Mouse (Mus musculus): ENCODE data around the gene Olfml2a. TPM values are rescaled to one million over a fixed set of nuclear protein-coding genes. Genes with fewer than 3 reads are reported as not detected.

Olfml2a gene
- 6.8 and 8.4 TPM in 2 replicates for polyA plus RNA-seq (2016; fragmentation: Nextera tagmentation; extraction: Ambion mirVana)

- Histone ChIP-seq H3K4me1 (replicated peaks) (peaks cover 30% of the 10 kb centered on the region), H3K36me3 (no peaks in the 10 kb centered on the region), H3K4me2 (peak within 1 kb of the TSS; percentile 83), H3K27me3 (replicated peaks) (peaks cover 9% of the 10 kb centered on the region), H3K9ac (peak within 1 kb of the TSS; percentile 61), H3K27ac (ENCODE audit: poor library complexity, severe bottlenecking) (no peak within 1 kb of the TSS), H3K4me3 (peak within 1 kb of the TSS; percentile 52), H3K9me3 (replicated peaks) (no peaks in the 10 kb centered on the region)
- peak; percentile 80 for ATAC-seq (ENCODE audit: insufficient number of reproducible peaks, low FRiP score)
- WGBS = 5% methylated on average over 30 of the region's 32 CpGs
Measured at GRCm38 (mm10) chr2:38931851-38932667, at the start of gene Olfml2a. Gene Olfml2a, plus strand, starts transcription at chr2:38931978.

- Histone ChIP-seq H3K4me2 (no peak overlapping the region), H3K9ac (no peak overlapping the region), H3K4me1 (replicated peaks) (peaks cover 9% of the 10 kb centered on the region), H3K27me3 (replicated peaks) (no peaks in the 10 kb centered on the region), H3K4me3 (no peak overlapping the region), H3K9me3 (replicated peaks) (no peaks in the 10 kb centered on the region), H3K36me3 (peaks cover 3% of the 10 kb centered on the region; the same call in 1 of the 2 replicates), H3K27ac (ENCODE audit: poor library complexity, severe bottlenecking) (no peak overlapping the region)
- no peak for ATAC-seq (ENCODE audit: insufficient number of reproducible peaks, low FRiP score)
Measured at GRCm38 (mm10) chr2:38902866-38903265, 28.9 kb upstream of the Olfml2a start.

- 77% methylated on average over 1 of the region's 1 CpGs for WGBS
- no peak overlapping the region for H3K4me3 ChIP-seq
- H3K9me3 ChIP-seq (replicated peaks) = no peaks in the 10 kb centered on the region
- no peak overlapping the region for H3K9ac ChIP-seq
- no peak for ATAC-seq (ENCODE audit: insufficient number of reproducible peaks, low FRiP score)
- H3K4me2 ChIP-seq = no peak overlapping the region
- H3K4me1 ChIP-seq (replicated peaks) = no peaks in the 10 kb centered on the region
- H3K27me3 ChIP-seq (replicated peaks) = no peaks in the 10 kb centered on the region
- no peak overlapping the region for H3K27ac ChIP-seq (ENCODE audit: poor library complexity, severe bottlenecking)
- H3K36me3 ChIP-seq = peaks cover 3% of the 10 kb centered on the region; the same call in 1 of the 2 replicates
Measured at GRCm38 (mm10) chr2:38904290-38904689, 27.5 kb upstream of the Olfml2a start.

GRCm38 (mm10) chr2:38906097-38906496 lies 25.7 kb upstream of the Olfml2a start:
- Histone ChIP-seq H3K4me1 (replicated peaks) (no peaks in the 10 kb centered on the region), H3K4me2 (no peak overlapping the region), H3K4me3 (no peak overlapping the region), H3K9ac (no peak overlapping the region), H3K36me3 (peaks cover 3% of the 10 kb centered on the region; the same call in 1 of the 2 replicates), H3K27ac (ENCODE audit: poor library complexity, severe bottlenecking) (no peak overlapping the region), H3K27me3 (replicated peaks) (no peaks in the 10 kb centered on the region), H3K9me3 (replicated peaks) (no peaks in the 10 kb centered on the region)
- ATAC-seq (ENCODE audit: insufficient number of reproducible peaks, low FRiP score) = no peak
- WGBS = 53% methylated on average over 5 of the region's 5 CpGs

GRCm38 (mm10) chr2:38908604-38909003 lies 23.2 kb upstream of the Olfml2a start:
- H3K4me2 ChIP-seq = no peak overlapping the region
- WGBS = 47% methylated on average over 1 of the region's 1 CpGs
- H3K4me3 ChIP-seq = no peak overlapping the region
- no peak for ATAC-seq (ENCODE audit: insufficient number of reproducible peaks, low FRiP score)
- H3K36me3 ChIP-seq = no peaks in the 10 kb centered on the region; the same call in 1 of the 2 replicates
- H3K27ac ChIP-seq (ENCODE audit: poor library complexity, severe bottlenecking) = no peak overlapping the region
- no peaks in the 10 kb centered on the region for H3K9me3 ChIP-seq (replicated peaks)
- no peak overlapping the region for H3K9ac ChIP-seq
- no peaks in the 10 kb centered on the region for H3K4me1 ChIP-seq (replicated peaks)
- no peaks in the 10 kb centered on the region for H3K27me3 ChIP-seq (replicated peaks)

GRCm38 (mm10) chr2:38914517-38914916 lies 17.3 kb upstream of the Olfml2a start:
- no peaks in the 10 kb centered on the region for H3K4me1 ChIP-seq (replicated peaks)
- H3K4me3 ChIP-seq = no peak overlapping the region
- H3K27ac ChIP-seq (ENCODE audit: poor library complexity, severe bottlenecking) = no peak overlapping the region
- no peak overlapping the region for H3K4me2 ChIP-seq
- ATAC-seq (ENCODE audit: insufficient number of reproducible peaks, low FRiP score) = no peak
- no peaks in the 10 kb centered on the region for H3K36me3 ChIP-seq
- H3K9me3 ChIP-seq (replicated peaks) = no peaks in the 10 kb centered on the region
- H3K9ac ChIP-seq = no peak overlapping the region
- WGBS = 67% methylated on average over 1 of the region's 1 CpGs
- no peaks in the 10 kb centered on the region for H3K27me3 ChIP-seq (replicated peaks)

- no peak overlapping the region for H3K27ac ChIP-seq (ENCODE audit: poor library complexity, severe bottlenecking)
- WGBS = 36% methylated on average over 4 of the region's 4 CpGs
- no peak overlapping the region for H3K4me2 ChIP-seq
Measured at GRCm38 (mm10) chr2:38914965-38915364, 16.8 kb upstream of the Olfml2a start.

GRCm38 (mm10) chr2:38916947-38917691 lies 14.7 kb upstream of the Olfml2a start:
- Histone ChIP-seq H3K27ac (ENCODE audit: poor library complexity, severe bottlenecking) (no peak overlapping the region), H3K9me3 (replicated peaks) (no peaks in the 10 kb centered on the region), H3K27me3 (replicated peaks) (no peaks in the 10 kb centered on the region), H3K36me3 (no peaks in the 10 kb centered on the region), H3K9ac (no peak overlapping the region), H3K4me1 (replicated peaks) (no peaks in the 10 kb centered on the region), H3K4me3 (no peak overlapping the region), H3K4me2 (no peak overlapping the region)
- ATAC-seq (ENCODE audit: insufficient number of reproducible peaks, low FRiP score) = no peak
- WGBS = 47% methylated on average over 4 of the region's 4 CpGs

More at GRCm38 (mm10) chr2:38914965-38915364, 16.8 kb upstream of the Olfml2a start:
- no peaks in the 10 kb centered on the region for H3K36me3 ChIP-seq
- no peak for ATAC-seq (ENCODE audit: insufficient number of reproducible peaks, low FRiP score)
- H3K4me1 ChIP-seq (replicated peaks) = no peaks in the 10 kb centered on the region
- no peak overlapping the region for H3K4me3 ChIP-seq
- no peaks in the 10 kb centered on the region for H3K9me3 ChIP-seq (replicated peaks)
- no peaks in the 10 kb centered on the region for H3K27me3 ChIP-seq (replicated peaks)
- no peak overlapping the region for H3K9ac ChIP-seq

- Histone ChIP-seq H3K4me1 (replicated peaks) (0 out of 2 replicates have a peak, but pooled peaks cover 7% of the 10 kb centered on the region), H3K36me3 (no peaks in the 10 kb centered on the region), H3K27ac (ENCODE audit: poor library complexity, severe bottlenecking) (no peak overlapping the region), H3K27me3 (replicated peaks) (no peaks in the 10 kb centered on the region), H3K4me3 (no peak overlapping the region), H3K9me3 (replicated peaks) (no peaks in the 10 kb centered on the region), H3K4me2 (no peak overlapping the region), H3K9ac (no peak overlapping the region)
- 47% methylated on average over 1 of the region's 1 CpGs for WGBS
- no peak for ATAC-seq (ENCODE audit: insufficient number of reproducible peaks, low FRiP score)
Measured at GRCm38 (mm10) chr2:38921374-38921773, 10.4 kb upstream of the Olfml2a start.

- ATAC-seq (ENCODE audit: insufficient number of reproducible peaks, low FRiP score) = no peak
- H3K9me3 ChIP-seq (replicated peaks) = no peaks in the 10 kb centered on the region
- WGBS = 44% methylated on average over 3 of the region's 3 CpGs
Measured at GRCm38 (mm10) chr2:38923471-38923870, 8.3 kb upstream of the Olfml2a start.

GRCm38 (mm10) chr2:38923911-38924310 lies 7.9 kb upstream of the Olfml2a start:
- H3K9ac ChIP-seq = no peak overlapping the region
- no peak overlapping the region for H3K27ac ChIP-seq (ENCODE audit: poor library complexity, severe bottlenecking)
- peaks cover 11% of the 10 kb centered on the region; the same call in 1 of the 2 replicates for H3K4me1 ChIP-seq (replicated peaks)
- 71% methylated on average over 2 of the region's 2 CpGs for WGBS
- no peak overlapping the region for H3K4me2 ChIP-seq
- no peaks in the 10 kb centered on the region for H3K36me3 ChIP-seq
- H3K27me3 ChIP-seq (replicated peaks) = no peaks in the 10 kb centered on the region
- H3K9me3 ChIP-seq (replicated peaks) = no peaks in the 10 kb centered on the region
- no peak for ATAC-seq (ENCODE audit: insufficient number of reproducible peaks, low FRiP score)
- no peak overlapping the region for H3K4me3 ChIP-seq

More at GRCm38 (mm10) chr2:38923471-38923870, 8.3 kb upstream of the Olfml2a start:
- H3K4me3 ChIP-seq = no peak overlapping the region
- H3K36me3 ChIP-seq = no peaks in the 10 kb centered on the region
- H3K4me1 ChIP-seq (replicated peaks) = peaks cover 11% of the 10 kb centered on the region; the same call in 1 of the 2 replicates
- H3K27ac ChIP-seq (ENCODE audit: poor library complexity, severe bottlenecking) = no peak overlapping the region
- no peak overlapping the region for H3K9ac ChIP-seq
- no peaks in the 10 kb centered on the region for H3K27me3 ChIP-seq (replicated peaks)
- no peak overlapping the region for H3K4me2 ChIP-seq

Measured in heart, embryonic 12.5 days (tissue).